Mouse (Mus musculus) embryo, embryonic 9.5 days (tissue): ENCODE results near the gene Ppil6.

Experiments used
- DNase-seq: peaks from one replicate; pipeline ENCODE4 v3.0.0-alpha.2; 2017; ENCODE audit errors: extremely low spot score

Gene Ppil6

DNA sequence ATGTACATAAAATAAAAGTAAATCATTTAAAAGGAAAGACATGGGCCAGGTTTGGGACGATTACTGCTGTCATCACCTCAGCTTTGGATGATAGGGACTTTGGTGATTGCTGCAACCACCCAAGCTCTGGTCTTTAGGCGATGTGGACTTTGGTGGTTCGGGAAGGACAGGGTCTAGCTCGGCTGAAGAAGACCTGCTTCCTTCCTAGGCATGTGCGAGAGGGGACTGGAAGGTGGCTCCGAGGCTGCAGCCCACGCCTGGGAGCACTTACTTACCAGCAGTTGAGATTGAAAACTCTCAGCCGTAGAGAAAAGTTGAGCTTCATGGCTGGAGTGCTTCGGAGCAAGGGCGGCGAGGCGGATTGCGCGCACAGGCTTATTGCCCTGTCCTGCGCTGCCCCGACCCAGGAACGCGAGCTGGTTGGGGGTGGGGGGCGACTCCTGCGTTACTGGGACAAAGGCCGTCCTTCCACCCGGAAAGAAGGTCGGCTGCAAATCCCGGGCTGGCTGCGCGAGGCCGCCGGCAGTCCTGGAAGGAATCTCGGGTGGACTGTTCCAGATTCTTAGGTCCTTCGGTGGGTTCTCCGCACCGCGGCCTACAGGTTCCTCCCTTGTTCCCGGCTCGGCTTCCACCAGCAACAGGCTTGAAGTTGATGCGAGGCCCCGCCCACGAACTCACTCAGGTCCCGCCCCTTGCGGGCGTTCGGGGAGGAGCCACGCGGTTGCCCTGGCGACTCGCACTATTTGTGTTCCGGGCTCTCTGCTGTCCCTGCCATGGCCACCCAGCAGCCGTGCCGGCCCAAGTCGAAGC lies at the start of gene Ppil6, which contains the start of gene Smpd2:
Gene Ppil6 (plus strand): TSS at position 732 of the 810 bp plus-strand sequence.
Gene Smpd2 (minus strand): TSS at position 662 of the 810 bp plus-strand sequence.
- DNase-seq: peak; percentile 98

DNA sequence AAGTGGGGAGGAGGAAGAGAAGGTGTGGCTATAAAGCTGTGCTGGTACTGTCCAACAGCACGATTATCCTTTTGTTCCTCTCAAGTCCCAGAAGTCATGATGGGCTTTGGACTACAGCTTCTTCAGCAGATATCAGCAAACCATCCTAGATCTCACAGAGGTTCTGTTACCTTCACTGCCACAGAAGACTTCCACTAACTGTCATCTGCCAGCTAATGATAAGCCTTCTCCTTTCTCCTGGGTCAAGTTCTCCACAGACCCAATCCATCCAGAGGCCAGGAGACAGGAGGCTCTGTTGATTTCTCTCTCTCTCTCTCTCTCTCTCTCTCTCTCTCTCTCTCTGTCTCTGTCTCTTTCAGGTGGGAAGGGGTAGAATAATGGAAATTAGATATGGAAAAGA lies 42.0 kb upstream of the Ppil6 start:
- no peak for DNase-seq

DNA sequence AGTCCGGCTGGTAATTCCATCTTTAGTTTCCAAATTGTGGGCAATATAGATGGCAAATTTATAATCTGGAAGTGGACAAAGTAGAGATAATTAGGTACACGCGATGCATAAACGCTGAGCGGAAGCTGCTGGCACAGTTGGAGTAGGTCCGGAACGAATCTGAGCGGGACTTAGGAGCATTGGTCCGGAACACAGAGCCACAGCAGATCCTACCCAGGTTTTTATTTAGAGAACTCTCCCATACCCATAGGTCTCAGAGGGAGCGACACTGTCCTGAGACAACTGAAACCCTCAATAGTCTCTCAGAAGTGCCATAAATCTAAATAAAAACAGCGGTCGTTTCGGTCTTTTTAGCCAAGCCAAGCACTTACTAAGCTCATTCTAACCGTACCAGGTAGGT lies 40.6 kb upstream of the Ppil6 start:
- DNase-seq: no peak

DNA sequence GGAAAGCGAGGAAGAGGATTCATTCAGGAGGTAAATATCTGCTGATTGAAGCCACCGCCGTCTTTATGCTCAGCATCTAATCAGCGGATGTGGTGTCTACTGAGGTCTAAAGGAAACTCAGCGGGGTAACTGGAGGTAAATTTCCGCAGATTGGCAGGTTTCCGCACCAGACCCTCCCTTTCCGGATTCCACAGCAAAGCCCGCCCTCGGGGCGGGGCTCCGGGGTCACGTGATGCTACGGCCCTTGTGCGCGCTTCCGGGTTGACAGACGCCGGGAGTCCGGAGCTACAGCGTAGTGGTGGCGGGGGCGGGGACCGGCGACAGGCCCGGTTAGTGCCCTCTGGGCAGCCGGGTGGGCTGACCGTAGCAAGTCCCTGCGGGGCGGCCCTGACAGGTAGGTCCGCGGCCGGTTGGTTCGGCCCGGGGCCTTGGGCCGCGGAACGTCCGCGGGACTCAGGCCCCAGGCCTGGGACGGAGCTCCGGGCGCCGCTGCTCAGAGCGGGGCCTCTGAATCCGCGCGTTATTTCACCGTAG lies 40.0 kb upstream of the Ppil6 start, which contains the start of gene Zbtb24:
Gene Zbtb24 (plus strand): TSS at position 247 of the 534 bp plus-strand sequence.
- peak; percentile 97 for DNase-seq

DNA sequence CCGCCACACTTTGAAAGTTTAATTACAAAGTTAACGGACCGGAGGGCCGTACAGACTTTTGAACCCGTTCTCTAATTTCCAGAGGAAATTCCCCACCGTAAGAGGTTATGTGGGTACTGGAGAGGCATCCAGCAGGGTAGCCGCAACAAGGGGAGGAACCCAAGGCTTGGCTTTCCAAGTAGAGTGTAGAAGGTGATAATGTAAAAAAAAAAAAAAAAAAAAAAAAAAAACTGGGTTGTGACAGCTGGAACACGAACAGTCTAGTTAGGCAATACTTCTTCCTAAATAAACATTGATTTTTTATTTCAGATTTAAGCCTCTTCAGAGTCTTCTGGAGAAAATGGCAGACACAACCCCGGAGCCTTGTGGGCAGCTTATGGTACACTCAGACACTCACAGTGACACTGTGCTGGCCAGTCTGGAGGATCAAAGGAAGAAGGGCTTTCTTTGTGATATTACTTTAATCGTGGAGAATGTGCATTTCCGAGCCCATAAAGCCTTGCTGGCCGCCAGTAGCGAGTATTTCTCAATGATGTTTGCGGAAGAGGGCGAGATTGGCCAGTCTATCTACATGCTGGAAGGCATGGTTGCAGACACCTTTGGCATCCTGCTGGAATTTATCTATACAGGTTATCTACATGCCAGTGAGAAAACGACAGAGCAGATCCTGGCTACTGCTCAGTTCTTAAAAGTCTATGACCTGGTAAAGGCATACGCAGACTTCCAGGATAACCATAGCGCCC lies 39.3 kb upstream of the Ppil6 start:
- no peak for DNase-seq

DNA sequence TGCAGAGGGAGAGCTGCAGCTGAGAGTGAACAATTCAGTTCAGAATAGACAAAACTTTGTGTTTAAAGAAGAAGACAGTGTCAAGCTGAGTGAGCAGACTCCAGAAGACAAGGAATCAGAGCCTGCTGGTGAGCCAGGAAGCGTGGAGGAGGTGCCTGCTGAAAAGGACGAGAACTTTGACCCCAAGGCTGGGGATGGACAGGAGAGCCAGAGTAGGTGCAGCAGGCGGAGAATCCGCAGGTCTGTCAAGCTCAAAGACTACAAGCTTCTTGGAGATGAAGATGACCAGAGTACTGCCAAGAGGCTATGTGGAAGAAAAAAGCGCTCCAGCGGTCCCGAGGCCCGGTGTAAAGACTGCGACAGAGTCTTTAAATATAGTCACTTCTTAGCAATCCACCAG lies 38.6 kb upstream of the Ppil6 start:
- DNase-seq: no peak

DNA sequence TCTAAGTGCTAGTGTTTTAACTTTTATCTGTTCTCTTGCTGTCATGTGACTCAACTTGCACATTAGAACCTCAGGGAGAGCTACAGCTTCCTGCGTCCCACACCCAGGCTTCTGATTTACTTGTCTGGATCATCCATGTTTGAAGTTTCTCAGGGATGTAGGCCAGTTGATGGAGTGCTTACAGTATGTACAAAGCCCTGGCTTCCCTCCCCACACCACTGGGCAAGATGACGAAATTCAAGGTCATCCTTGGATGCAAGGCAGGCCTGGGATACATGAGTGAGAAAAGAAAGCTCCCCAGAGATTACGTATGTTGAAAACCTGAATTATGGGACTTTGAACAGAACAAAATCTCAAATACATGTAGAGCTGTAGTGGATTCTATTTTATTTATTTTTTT lies 37.4 kb upstream of the Ppil6 start:
- no peak for DNase-seq

DNA sequence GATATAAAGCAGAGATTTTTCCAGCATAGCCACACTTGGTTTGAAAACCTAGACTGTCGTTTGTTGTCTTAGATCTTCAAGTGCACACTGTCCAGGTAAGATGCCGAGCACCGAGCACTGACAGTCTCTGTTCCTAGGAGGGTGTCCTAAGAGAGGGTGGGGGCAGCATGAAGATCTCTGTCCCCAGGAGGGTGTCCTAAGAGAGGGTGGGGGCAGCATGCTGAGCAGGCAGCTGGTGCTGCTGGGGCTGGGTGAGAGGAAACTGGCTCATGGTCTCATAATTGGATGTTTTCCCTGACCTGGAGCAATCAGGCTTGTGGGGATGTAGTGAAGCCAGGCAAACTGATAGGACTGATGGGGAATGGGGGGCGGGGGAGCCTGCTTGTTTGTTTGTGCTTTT lies 30.2 kb upstream of the Ppil6 start:
- no peak for DNase-seq

DNA sequence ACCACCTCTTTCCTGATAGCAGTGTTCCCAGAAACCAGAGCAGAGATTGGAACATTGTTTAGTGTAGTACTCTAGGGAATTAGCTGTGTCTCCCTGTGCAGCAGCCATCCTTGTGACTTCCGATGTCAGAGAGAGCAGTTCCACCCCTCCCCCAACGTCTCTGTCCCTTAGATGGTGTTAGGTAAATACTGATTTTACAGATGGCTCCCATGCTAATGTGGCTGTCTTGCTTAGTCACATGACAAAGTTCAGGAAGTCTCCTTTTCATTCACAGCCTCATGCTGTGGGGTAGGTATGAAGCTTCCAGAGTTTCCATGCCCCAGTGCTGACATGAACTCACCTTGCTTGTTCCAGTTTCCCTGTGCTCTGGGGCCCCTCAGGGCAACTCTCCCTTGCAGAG lies 29.7 kb upstream of the Ppil6 start:
- DNase-seq: no peak

DNA sequence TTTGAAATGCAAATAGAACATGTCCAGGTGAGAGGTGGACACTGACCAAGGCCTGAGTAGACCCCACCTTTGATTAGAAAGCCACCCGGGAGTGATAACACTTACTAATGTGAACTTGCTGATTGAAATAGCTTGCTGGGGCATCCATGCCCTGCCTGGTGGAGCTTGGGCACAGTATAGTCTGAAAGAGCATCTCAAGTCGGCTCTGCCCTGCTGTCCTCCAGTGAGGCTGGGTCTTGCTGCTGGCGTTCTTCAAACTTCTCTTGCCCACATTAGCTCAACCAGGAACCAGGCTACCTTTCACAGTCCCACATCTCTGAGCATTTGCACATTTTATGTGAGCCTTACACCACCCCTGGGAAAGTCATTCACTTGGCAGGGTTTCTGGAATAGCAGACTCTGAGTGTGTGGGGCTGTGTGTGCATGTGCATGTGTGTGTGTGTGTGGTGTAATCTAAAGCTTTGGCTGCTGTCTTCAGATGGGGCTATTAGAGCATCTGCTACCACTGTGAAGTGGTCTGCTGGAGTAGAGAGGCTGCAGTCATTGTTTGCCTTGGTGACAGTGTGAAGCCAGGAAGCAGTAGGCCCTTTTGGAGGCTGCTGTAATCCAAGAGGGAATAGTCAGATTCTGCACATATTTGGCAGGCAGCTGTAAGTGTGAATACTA lies 29.0 kb upstream of the Ppil6 start:
- no peak for DNase-seq

DNA sequence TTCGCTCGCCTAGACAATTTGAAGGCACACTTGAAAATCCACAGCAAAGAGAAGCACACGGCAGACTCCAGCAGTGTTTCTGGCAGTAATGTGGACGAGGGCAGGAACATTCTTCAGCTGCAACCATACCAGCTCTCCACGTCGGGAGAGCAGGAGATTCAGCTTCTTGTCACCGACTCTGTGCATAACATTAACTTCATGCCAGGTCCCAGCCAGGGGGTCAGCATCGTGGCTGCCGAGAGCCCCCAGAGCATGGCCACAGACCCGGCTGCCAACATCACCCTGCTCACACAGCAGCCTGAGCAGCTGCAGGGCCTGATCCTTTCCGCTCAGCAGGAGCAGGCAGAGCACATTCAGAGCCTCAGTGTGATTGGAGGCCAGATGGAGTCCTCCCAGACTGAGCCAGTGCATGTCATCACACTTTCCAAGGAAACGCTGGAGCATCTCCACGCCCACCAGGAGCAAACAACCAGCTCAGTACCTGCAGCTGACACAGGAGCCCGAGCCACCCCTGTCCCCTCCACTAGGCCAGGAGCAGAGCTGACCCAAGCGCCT lies 25.8 kb upstream of the Ppil6 start:
- DNase-seq: no peak

DNA sequence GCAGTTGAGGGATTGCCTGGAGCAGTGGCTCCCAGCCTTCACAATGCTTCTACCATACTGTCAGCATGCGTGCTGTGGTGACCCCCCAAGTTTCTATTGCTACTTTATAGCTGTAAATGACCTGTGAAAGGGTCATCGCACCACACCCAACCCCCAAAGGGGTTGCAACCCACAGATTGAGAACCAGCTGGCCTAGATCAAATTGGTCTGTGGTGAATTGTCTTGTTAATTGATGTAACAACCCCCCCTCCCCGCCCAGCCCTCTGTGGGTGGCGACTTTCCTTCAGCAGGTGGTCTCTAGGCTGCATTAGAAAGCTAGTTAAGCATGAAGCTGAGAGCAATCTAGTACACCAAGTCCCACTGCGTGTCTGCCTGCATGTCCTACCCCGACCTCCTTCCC lies 22.9 kb upstream of the Ppil6 start:
- DNase-seq: no peak

DNA sequence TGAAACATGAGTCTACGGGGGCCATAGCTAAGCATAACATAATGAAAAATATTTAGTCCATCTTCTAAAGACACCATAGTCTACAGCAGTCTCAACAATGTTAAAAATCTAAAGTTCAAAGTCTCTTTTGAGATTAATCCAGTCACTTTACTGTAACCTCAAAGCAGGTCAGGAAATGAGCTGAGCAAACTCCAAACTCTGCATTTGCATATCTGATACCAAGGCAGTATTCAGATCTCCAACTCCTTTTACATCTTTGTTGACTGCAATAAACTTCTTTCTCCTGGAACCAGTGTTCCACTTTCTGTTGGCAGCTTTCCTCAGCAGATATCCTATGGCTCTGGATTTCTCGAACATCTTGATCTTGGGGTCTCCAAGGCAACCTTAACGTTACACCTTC lies 19.5 kb upstream of the Ppil6 start:
- no peak for DNase-seq

DNA sequence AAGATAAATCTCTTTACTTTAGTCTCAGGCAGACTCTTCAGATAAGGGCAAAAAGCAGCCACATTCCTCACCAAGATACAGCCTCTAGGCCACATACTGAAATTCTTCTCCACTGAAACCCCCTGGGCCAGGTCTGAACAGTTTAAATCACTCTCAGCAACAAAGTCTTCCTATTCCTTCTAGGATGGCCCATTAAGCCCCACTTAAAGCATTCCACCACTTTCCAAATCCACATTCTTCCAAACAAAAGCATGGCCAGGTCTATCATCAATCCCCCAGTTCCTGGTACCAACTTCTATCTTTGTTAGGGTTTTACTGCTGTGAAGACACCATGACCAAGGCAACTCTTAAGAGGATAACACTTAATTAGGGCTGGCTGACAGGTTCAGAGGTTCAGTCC lies 17.7 kb upstream of the Ppil6 start:
- DNase-seq: no peak

DNA sequence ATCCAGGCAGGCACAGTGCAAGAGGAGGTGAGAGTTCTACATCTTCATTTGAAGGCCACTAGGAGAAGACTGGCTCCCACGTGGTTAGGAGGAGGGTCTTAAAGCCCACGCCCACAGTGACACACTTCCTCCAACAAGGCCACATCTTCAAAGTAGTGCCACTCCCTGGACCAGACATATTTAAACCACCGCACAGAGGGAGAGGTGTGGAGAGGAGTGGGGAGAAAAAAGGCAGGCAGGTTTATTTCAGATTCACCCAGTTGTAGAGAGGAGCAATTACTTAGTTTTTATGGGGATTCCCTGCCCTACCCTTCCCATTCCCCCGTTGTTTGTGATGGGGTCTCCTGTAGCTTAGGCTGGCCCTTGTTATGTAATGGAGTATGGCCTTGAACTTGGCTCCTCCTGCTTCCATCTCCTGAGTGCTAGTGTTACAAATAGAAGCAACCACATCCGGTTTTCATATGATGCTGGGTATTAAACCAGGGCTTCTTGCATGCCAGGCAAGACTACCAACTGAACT lies 17.2 kb upstream of the Ppil6 start:
- no peak for DNase-seq

DNA sequence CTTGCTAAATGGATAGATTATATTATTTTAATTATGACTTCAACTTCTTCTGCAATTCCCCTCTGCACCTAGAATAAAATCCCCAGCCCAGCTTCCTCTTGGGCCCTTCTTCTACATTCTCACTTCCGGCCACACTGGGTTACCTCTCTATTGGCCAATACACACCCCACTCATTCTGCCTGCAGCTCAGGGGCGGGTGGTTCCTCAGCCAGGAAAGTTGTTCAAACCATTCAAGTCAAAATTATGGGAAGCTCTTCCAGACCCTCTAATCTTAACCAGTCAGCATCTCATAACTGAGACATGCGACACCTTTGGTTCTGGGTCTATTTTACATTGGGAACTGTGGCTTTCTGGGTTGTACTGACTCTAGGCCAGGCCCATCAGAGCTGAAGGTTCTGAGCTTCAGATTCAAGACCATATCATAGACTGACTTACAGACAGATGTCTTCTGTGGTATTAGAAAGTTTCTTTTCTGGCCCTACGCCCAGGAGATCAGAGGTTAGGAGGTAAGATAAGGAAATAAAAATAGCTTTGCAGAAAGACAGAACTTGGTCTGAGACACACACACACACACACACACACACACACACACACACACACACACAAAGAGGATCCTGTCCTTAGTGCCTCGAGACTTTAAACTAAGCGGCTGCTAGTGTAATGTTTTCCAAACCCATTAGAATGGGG lies 16.3 kb upstream of the Ppil6 start:
- DNase-seq: no peak

DNA sequence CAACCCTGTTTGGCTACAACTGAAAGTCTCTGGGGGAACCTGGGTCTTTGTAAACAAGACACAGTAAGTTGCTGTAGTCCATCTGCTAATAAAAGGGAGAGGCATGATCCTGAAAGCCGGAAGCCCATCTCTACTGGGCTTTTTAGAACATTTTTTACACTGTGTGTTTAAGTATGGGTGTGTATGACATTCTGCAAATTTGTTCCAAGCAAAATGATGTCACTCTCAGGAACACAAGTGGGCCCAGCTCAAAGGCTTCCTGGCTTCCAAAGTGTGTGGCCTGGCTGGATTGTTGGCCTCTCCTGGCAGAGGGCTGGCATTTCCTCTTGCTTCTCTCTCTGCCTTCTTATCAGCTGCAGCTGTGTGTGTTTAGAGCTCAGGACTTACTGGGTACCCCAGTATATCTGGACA lies 15.3 kb upstream of the Ppil6 start:
- DNase-seq: no peak

DNA sequence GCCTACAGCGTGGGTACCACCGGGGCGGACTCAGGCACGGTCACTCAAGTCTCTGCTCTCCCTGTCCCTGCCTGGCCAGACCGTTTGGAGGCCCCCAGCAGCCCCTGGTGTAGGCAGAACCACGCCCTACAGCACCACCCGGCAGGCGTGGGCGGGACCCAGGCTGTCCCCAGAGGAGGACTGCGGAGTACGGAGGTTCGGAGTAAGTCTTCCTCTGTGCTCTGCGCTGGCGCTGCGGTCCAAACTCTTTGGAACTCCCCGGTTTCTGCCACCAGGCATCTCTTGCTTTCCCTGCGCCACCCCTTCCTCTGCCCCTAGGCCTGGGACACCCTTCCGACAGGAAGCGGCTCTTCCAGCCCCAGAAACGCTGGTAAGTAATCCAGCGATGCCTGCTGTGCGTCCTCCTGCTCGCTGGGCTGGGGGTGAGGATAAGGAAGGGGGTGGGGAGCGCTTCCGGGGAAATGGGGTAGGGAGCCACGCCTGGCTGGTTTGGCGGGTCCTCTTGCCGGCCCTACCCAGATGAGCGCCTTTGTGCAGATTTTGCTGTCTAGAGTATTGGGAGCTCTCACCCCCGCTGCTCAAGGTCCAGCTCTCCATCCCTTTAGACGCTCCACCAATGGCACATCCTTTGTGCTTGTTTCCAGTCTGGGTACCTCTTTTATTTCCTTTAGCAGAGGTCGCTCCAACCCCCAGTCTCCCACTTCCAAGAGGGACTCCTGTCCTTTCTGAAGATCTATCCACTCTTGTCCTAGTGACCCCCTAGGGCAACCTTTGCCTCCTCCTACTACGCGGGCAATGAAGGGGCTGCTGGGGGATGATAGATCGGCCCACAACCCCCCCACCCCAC lies 13.8 kb upstream of the Ppil6 start, which contains the start of gene Mical1:
Gene Mical1 (plus strand): TSS at position 144 of the 847 bp plus-strand sequence.
- DNase-seq: peak; percentile 81

DNA sequence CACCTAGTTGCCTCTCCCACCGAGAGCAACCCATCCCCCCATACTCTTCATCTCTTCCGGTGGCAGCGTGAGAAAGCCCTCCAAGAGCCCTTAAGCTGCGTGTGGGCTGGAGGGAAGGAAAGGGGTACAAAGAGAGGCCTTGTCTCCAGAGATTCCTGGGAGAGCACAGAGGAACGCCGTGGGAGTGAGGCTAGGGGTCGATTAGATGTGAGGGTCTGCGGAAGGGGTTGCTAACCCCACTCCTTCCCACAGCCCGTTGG lies 13.3 kb upstream of the Ppil6 start:
- DNase-seq: peak; percentile 70
